Mouse (Mus musculus) kidney, adult 9 months (tissue): ENCODE results near the gene Coro6.

ENCODE experiments used
- DNase-seq: peaks from one replicate; pipeline ENCODE4 v3.0.0; 2022

Coro6 gene

GRCm38 (mm10) chr11:77465111-77465510 lies 2.9 kb downstream of the Coro6 start:
- no peak for DNase-seq

GRCm38 (mm10) chr11:77466544-77466943 lies 4.3 kb downstream of the Coro6 start:
- DNase-seq, result no peak

- peak; percentile 81 for DNase-seq
Observed at GRCm38 (mm10) chr11:77467157-77467556, 4.9 kb downstream of the Coro6 start.

- DNase-seq, result peak; percentile 81
Observed at GRCm38 (mm10) chr11:77467784-77468183, 5.6 kb downstream of the Coro6 start.

GRCm38 (mm10) chr11:77468397-77468796 lies 6.2 kb downstream of the Coro6 start:
- DNase-seq, result no peak

- no peak for DNase-seq
Observed at GRCm38 (mm10) chr11:77471407-77471806, 9.2 kb downstream of the Coro6 start.

- no peak for DNase-seq
Observed at GRCm38 (mm10) chr11:77472775-77473174, 10.6 kb downstream of the Coro6 start.

GRCm38 (mm10) chr11:77476216-77476615 lies 14.0 kb downstream of the Coro6 start:
- DNase-seq, result no peak

- peak; percentile 61 for DNase-seq
Observed at GRCm38 (mm10) chr11:77476895-77477294, 14.7 kb downstream of the Coro6 start.

DNA sequence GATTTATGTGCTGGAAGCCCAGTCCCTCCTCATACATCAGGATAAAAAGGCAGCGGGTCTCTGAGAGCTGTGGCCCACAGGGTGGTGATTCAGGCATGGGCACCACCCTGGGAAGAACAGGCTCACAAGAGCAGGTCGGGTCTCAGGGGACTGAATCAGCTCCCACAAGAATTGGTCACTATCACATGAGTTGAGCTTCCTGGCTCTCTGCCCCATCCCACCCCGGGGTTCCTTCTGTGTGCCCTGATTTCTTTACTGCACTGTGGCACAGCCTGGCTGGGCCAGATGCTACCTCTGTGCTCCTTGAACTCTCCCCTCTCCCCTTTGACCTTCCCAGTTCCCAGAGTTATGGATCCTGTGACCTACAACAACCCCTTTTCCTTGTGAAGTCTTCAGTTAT lies 20.8 kb downstream of the Coro6 start:
- DNase-seq, result no peak

DNA sequence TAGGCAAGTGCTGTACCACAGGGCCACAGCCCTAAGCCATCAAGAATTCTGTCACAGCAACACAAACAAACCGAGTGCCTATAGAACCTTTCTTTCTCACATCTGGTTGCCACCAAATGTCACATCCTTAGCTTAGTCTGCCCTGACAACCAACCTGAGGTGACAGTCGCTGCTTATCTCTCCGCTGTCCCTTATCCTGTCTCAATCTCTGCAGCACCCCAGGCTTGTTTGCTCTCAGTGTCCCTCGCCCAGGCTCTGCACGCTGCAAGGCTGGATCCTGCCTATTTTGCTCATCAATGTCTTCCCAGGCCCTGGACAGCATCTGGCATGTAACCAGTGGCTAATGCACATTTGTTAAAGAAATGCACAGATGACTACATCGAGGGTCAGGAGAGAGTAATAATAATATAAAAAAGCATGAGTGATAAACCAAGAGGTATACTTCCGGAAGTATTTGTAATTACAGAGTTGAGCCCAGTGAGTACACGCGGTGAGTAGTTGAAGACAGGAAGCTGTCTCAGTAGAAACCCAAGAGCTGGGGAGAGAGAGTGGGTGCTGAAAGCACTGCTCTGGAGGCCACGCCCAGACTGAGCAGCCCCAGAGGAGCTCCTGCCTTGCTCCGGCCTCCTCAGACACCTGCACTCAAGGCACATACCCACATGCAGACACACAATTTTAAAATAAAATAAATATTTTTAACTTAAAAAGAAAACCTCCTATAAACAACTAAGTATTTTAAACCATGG lies 21.5 kb downstream of the Coro6 start:
- no peak for DNase-seq

- DNase-seq, result no peak
Observed at GRCm38 (mm10) chr11:77485229-77485628, 23.0 kb downstream of the Coro6 start.

GRCm38 (mm10) chr11:77486798-77487197 lies 24.6 kb downstream of the Coro6 start:
- DNase-seq, result peak; percentile 19

DNA sequence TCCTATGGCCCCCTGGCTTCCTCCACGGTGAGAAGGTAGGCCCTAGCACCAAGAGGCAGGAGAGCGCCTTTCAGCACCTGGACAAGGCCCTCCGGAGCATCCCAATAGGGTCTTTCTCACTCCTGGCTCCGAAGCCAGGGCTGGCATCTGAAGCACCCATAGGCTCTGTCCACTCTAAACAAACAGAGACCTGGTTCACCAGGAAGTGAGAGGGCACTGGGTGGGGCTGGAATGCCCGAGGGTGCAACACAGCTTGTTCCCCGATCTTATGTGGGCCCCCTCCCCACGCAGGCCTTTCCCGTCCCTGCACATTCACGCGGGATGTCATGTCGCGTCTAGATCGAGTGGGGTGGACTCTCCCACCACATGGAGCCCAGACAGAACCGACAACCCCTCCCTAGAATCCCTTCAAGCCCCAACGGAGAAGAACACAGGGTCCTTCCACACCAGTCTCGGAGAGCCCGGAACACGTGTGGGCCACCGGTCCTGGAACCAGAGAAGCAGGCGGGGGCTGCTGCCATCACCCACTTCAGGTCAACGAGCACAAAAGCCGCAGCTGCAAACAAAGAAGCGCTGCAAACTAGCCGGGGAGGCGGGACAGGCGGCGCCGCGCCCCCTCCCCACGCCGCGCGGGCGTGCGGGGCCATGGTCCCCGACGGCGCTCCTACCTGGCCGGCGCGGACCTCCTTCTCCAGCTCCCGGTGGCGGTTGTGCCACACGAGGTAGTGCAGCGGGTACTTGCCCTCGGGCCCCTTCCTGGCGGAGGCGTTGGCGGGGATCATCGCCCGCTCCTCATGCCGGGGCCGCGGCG lies 26.8 kb downstream of the Coro6 start:
- DNase-seq, result peak; percentile 12

- DNase-seq, result peak; percentile 73
Observed at GRCm38 (mm10) chr11:77489591-77490235, 27.5 kb downstream of the Coro6 start, which contains the start of gene Ankrd13b. Ankrd13b (minus strand) TSS chr11:77489678.

GRCm38 (mm10) chr11:77490451-77490850 lies 28.2 kb downstream of the Coro6 start:
- DNase-seq, result peak; percentile 14

- DNase-seq, result peak; percentile 88
Observed at GRCm38 (mm10) chr11:77491123-77491501, 28.9 kb downstream of the Coro6 start.

DNA sequence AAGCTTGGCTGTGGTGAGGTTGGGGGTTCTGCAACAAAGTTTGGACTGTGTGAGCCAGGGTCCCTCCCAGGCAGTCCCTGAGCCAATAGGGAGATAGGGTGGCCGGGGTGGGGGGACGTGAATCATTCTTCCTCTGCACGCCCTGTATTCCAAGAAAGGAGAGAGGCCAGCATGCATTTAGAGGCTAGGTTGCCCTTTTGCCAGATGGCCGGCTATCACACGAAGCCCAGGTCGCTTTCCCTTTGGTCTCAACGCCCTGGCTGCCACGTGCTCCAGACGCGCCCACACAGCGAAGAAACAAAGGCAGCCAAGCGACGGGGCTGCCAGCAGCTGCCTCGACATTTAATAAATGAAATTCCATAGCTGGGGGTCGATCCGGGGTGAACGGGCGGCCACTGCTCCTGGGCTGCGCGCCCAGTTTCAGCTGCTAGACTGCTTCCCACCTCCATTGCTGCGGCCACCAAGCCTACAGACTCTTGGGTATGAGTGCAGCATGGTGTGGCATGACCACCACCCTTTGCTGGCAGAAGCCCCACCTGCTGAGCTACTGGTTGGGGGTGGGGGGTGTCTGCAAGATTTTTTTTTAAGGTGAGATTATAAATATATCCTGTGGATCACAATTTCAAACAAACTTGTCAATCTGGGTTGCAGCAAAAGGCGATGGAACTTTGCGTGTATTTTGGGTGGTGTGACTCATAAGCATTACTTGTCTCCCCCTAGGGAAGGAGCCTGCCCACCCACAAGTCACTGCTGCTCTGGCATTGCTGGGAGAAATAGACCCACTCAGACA lies 29.5 kb downstream of the Coro6 start:
- peak; percentile 57 for DNase-seq

GRCm38 (mm10) chr11:77492311-77492871 lies 30.2 kb downstream of the Coro6 start:
- no peak for DNase-seq

DNA sequence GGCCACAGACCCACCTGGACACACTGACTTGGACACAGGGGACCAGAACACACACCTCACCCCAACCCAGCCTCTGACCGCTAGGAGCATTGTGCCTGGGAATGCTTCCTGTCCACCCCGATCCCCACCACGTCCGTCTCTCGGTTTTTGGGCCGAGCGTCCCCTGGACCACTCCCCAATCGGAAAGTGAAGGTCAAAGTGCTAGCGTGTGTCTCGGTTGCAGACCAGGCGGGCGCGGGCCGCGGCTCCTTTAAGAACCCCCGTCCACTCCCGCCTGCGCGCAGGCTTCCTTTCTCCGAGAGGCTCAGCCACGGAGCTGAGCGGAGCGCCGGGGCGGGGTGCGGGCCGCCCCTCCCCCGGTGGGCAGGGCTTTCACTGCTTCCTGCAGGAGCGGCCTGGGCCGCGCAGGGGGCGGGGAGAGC lies 30.7 kb downstream of the Coro6 start:
- peak; percentile 95 for DNase-seq

DNA sequence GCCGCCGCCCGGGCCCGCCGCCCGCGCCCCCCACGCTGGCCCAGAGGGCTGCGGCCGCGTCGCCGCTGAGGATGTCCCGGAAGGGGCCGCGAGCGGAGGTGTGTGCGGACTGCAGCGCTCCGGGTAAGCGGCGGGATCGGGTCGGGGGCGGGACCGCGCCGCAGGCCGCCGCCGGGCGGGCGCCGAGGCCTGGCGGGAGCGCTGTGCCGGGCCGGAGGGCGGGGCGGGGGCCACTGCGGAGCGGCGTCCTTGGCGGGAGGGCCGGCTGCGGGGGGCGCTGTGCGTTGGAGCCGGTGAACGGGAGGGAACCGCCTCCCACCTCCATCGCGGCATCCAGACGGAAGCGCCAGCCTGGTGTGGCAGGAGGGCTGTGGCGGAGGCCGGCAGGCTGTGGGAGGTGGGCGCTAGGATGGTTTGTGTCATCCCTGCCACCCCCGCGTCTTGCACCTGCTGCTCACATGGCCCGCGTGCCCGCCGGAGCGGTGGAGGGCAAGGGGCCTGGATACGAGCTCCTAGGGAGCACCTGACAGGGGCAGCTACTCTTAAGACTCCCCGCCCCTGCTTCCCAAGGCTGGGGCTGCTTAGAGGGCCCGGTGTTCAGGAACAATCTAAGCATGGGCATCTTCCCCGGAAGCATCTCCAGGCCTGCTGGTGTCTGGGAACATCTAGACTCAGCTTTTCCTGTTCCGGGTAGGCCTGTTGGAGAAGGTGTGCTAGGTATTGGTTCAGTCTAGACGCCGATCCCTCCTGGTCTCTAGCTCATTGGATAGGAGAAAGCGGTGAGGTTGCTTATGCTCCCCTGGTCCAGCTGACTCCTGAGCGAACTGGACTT lies 31.5 kb downstream of the Coro6 start, which contains the start of gene Git1:
Gene Git1 (plus strand): TSS at position 51 of the 832 bp plus-strand sequence.
- DNase-seq, result peak; percentile 58
